Mouse (Mus musculus) MEL (cell line): ENCODE data around the gene Thoc5. TPM values are rescaled to one million over a fixed set of nuclear protein-coding genes. Genes with fewer than 3 reads are reported as not detected.

Experiments used
- DNase-seq: peaks from one replicate; pipeline ENCODE4 v3.0.0; 2011; ENCODE audit warnings: low read depth, low spot score
- H3K27ac ChIP-seq: 2 replicates; pipeline ENCODE4 v1.5.1; 2012; ENCODE audit warnings: low read depth, mild to moderate bottlenecking, control low read depth, low read length, moderate library complexity; ENCODE audit not compliant: control insufficient read depth
- H3K27me3 ChIP-seq, 2 experiments: fragments of 150-350 bp in 1 of 2; sonication (generic) in 1 of 2; 2 replicates each; pipeline ENCODE4 v1.6.1; 2012; ENCODE audit warnings: low read length in 2 of 2, mild to moderate bottlenecking in 2 of 2, improper control_type of control experiment in 1 of 2, moderate library complexity in 1 of 2; ENCODE audit not compliant: insufficient read depth in 2 of 2, control insufficient read depth in 1 of 2
- H3K36me3 ChIP-seq, 2 experiments: 2 replicates each; pipeline ENCODE4 v1.6.1; 2012 to 2014; ENCODE audit warnings: low read length in 2 of 2, improper control_type of control experiment in 1 of 2, inconsistent platforms in 1 of 2, mild to moderate bottlenecking in 1 of 2; ENCODE audit not compliant: insufficient read depth in 2 of 2, control insufficient read depth in 1 of 2
- H3K4me1 ChIP-seq, 2 experiments: fragments of 150-350 bp in 1 of 2; sonication (generic) in 1 of 2; 2 replicates each; pipeline ENCODE4 v1.6.1; 2012; ENCODE audit warnings: low read length in 2 of 2, improper control_type of control experiment in 1 of 2, mild to moderate bottlenecking in 1 of 2; ENCODE audit not compliant: insufficient read depth in 2 of 2, control insufficient read depth in 1 of 2
- H3K4me3 ChIP-seq, 2 experiments: fragments of 150-350 bp in 1 of 2; sonication (generic) in 1 of 2; 2 replicates each; pipeline ENCODE4 v1.5.1; 2012; ENCODE audit warnings: low read depth in 2 of 2, low read length in 2 of 2, mild to moderate bottlenecking in 2 of 2, moderate library complexity in 2 of 2, control low read depth in 1 of 2, improper control_type of control experiment in 1 of 2; ENCODE audit not compliant: control insufficient read depth in 1 of 2, insufficient read depth in 1 of 2
- H3K79me2 ChIP-seq: 2 replicates; pipeline ENCODE4 v1.6.1; 2012; ENCODE audit warnings: mild to moderate bottlenecking, low read length, moderate library complexity; ENCODE audit not compliant: control insufficient read depth, poor library complexity, insufficient read depth
- H3K9ac ChIP-seq: 2 replicates; pipeline ENCODE4 v1.6.1; 2012; ENCODE audit warnings: low read depth, mild to moderate bottlenecking, control low read depth, low read length, moderate library complexity; ENCODE audit not compliant: control insufficient read depth, poor library complexity, severe bottlenecking
- H3K9me3 ChIP-seq: fragments of 150-350 bp; sonication (generic); replicated peaks from 2 replicates; pipeline ENCODE4 v1.6.1; 2012; ENCODE audit warnings: mild to moderate bottlenecking, low read length, improper control_type of control experiment, moderate library complexity; ENCODE audit not compliant: insufficient read depth
- BHLHE40 ChIP-seq: IDR thresholded peaks from 2 replicates; pipeline ENCODE4 v1.6.1; 2012; ENCODE audit warnings: low read depth, mild to moderate bottlenecking, inconsistent platforms, low read length, improper control_type of control experiment, borderline replicate concordance
- CHD1 ChIP-seq: IDR thresholded peaks from 2 replicates; pipeline ENCODE4 v1.6.1; 2012; ENCODE audit warnings: low read depth, mild to moderate bottlenecking, inconsistent platforms, low read length, improper control_type of control experiment
- CTCF ChIP-seq, 3 experiments: IDR thresholded peaks in 2 of 3; conservative IDR thresholded peaks in 1 of 3; 2 replicates each; pipeline ENCODE4 v1.5.1; 2011 to 2012; ENCODE audit warnings: low read length in 3 of 3, low read depth in 2 of 3, mild to moderate bottlenecking in 2 of 3, improper control_type of control experiment in 1 of 3, inconsistent platforms in 1 of 3, mixed read lengths in 1 of 3, moderate library complexity in 1 of 3; ENCODE audit not compliant: control insufficient read depth in 1 of 3, insufficient read depth in 1 of 3, poor library complexity in 1 of 3, severe bottlenecking in 1 of 3
- E2F4 ChIP-seq: IDR thresholded peaks from 2 replicates; pipeline ENCODE4 v1.6.1; 2011; ENCODE audit warnings: low read depth, low read length, improper control_type of control experiment, borderline replicate concordance
- ELF1 ChIP-seq: IDR thresholded peaks from 2 replicates; pipeline ENCODE4 v1.6.1; 2014; ENCODE audit warnings: low read depth, mild to moderate bottlenecking, inconsistent platforms, low read length, improper control_type of control experiment, moderate library complexity
- ETS1 ChIP-seq: IDR thresholded peaks from 2 replicates; pipeline ENCODE4 v1.6.1; 2012; ENCODE audit warnings: low read depth, mild to moderate bottlenecking, inconsistent platforms, low read length, improper control_type of control experiment, moderate library complexity
- GATA1 ChIP-seq: IDR thresholded peaks from 2 replicates; pipeline ENCODE4 v1.6.1; 2011; ENCODE audit warnings: low read depth, low read length, improper control_type of control experiment
- HCFC1 ChIP-seq: IDR thresholded peaks from 2 replicates; pipeline ENCODE4 v1.6.1; 2012; ENCODE audit warnings: low read depth, mild to moderate bottlenecking, inconsistent platforms, low read length, improper control_type of control experiment, moderate library complexity
- JUND ChIP-seq: IDR thresholded peaks from 2 replicates; pipeline ENCODE4 v1.6.1; 2011; ENCODE audit warnings: low read depth, mild to moderate bottlenecking, improper control_type of control experiment, low read length
- MAFK ChIP-seq: IDR thresholded peaks from 2 replicates; pipeline ENCODE4 v1.6.1; 2011; ENCODE audit warnings: low read depth, mild to moderate bottlenecking, low read length, improper control_type of control experiment, borderline replicate concordance
- MAX ChIP-seq: IDR thresholded peaks from 2 replicates; pipeline ENCODE4 v1.6.1; 2011; ENCODE audit warnings: low read length, improper control_type of control experiment
- MEF2A ChIP-seq: IDR thresholded peaks from 2 replicates; pipeline ENCODE4 v1.6.1; 2014; ENCODE audit warnings: low read depth, mild to moderate bottlenecking, inconsistent platforms, low read length, improper control_type of control experiment; ENCODE audit not compliant: poor library complexity, insufficient replicate concordance, severe bottlenecking; ENCODE audit errors: extremely low read depth
- MXI1 ChIP-seq: IDR thresholded peaks from 2 replicates; pipeline ENCODE4 v1.6.1; 2011; ENCODE audit warnings: mild to moderate bottlenecking, low read depth, low read length, improper control_type of control experiment
- NELFE ChIP-seq: IDR thresholded peaks from 2 replicates; pipeline ENCODE4 v1.6.1; 2011; ENCODE audit warnings: low read depth, low read length, improper control_type of control experiment
- NRF1 ChIP-seq: IDR thresholded peaks from 2 replicates; pipeline ENCODE4 v1.6.1; 2014; ENCODE audit warnings: low read depth, mild to moderate bottlenecking, inconsistent platforms, low read length, improper control_type of control experiment, moderate library complexity; ENCODE audit not compliant: poor library complexity, insufficient read depth, severe bottlenecking
- POLR2A ChIP-seq, 2 experiments: IDR thresholded peaks; 2 replicates each; pipeline ENCODE4 v1.6.1; 2011 to 2012; ENCODE audit warnings: low read length in 2 of 2, mild to moderate bottlenecking in 2 of 2, control low read depth in 1 of 2, improper control_type of control experiment in 1 of 2, low read depth in 1 of 2, moderate library complexity in 1 of 2; ENCODE audit not compliant: control insufficient read depth in 1 of 2, insufficient read depth in 1 of 2, poor library complexity in 1 of 2
- RAD21 ChIP-seq: IDR thresholded peaks from 2 replicates; pipeline ENCODE4 v1.6.1; 2011; ENCODE audit warnings: mild to moderate bottlenecking, low read depth, low read length, improper control_type of control experiment
- RCOR1 ChIP-seq: IDR thresholded peaks from 2 replicates; pipeline ENCODE4 v1.6.1; 2012; ENCODE audit warnings: low read depth, mild to moderate bottlenecking, inconsistent platforms, low read length, improper control_type of control experiment
- SIN3A ChIP-seq: IDR thresholded peaks from 2 replicates; pipeline ENCODE4 v1.6.1; 2012; ENCODE audit warnings: low read length, improper control_type of control experiment, inconsistent platforms
- SMC3 ChIP-seq: IDR thresholded peaks from 2 replicates; pipeline ENCODE4 v1.6.1; 2011; ENCODE audit warnings: low read depth, low read length, improper control_type of control experiment
- TAL1 ChIP-seq: IDR thresholded peaks from 2 replicates; pipeline ENCODE4 v1.6.1; 2012; ENCODE audit warnings: mild to moderate bottlenecking, inconsistent platforms, low read length, moderate library complexity, mixed read lengths
- UBTF ChIP-seq: IDR thresholded peaks from 2 replicates; pipeline ENCODE4 v1.6.1; 2012; ENCODE audit warnings: low read depth, mild to moderate bottlenecking, inconsistent platforms, low read length, improper control_type of control experiment, moderate library complexity, borderline replicate concordance; ENCODE audit not compliant: insufficient read depth
- USF1 ChIP-seq: IDR thresholded peaks from 2 replicates; pipeline ENCODE4 v1.6.1; 2014; ENCODE audit warnings: low read depth, mild to moderate bottlenecking, inconsistent platforms, low read length, improper control_type of control experiment, moderate library complexity
- ZC3H11A ChIP-seq: IDR thresholded peaks from 2 replicates; pipeline ENCODE4 v1.6.1; 2012; ENCODE audit warnings: low read depth, mild to moderate bottlenecking, inconsistent platforms, low read length, improper control_type of control experiment
- ZKSCAN1 ChIP-seq: IDR thresholded peaks from 2 replicates; pipeline ENCODE4 v1.6.1; 2012; ENCODE audit warnings: low read depth, mild to moderate bottlenecking, inconsistent platforms, low read length, improper control_type of control experiment, moderate library complexity
- ZMIZ1 ChIP-seq: IDR thresholded peaks from 2 replicates; pipeline ENCODE4 v1.6.1; 2012; ENCODE audit warnings: low read depth, mild to moderate bottlenecking, inconsistent platforms, low read length, improper control_type of control experiment, moderate library complexity
- ZNF384 ChIP-seq: IDR thresholded peaks from 2 replicates; pipeline ENCODE4 v1.6.1; 2012; ENCODE audit warnings: low read depth, mild to moderate bottlenecking, inconsistent platforms, low read length, improper control_type of control experiment
- polyA plus RNA-seq, 2 experiments: library from polyadenylated mRNA; stranded (reverse) in 1 of 2; unstranded in 1 of 2; fragments of >175 nt in 1 of 2; fragments of >200 nt in 1 of 2; gene quantifications; 2 replicates each; pipeline versions ENCODE4 v1.2.1 to v1.2.4; 2012; ENCODE audit warnings: low replicate concordance in 2 of 2, low read depth in 1 of 2; ENCODE audit not compliant: insufficient read length in 2 of 2, insufficient read depth in 1 of 2, missing spikeins in 1 of 2
- total RNA-seq: library from RNA; depleted of rRNA; stranded (reverse); fragments of 300-350 nt; gene quantifications from 2 replicates; pipeline ENCODE4 v1.2.3, GENCODE M21; 2012

The Thoc5 gene
- total and polyA plus RNA-seq, 3 experiments, result 69.1 to 80.4 (median 72.0) TPM

DNA sequence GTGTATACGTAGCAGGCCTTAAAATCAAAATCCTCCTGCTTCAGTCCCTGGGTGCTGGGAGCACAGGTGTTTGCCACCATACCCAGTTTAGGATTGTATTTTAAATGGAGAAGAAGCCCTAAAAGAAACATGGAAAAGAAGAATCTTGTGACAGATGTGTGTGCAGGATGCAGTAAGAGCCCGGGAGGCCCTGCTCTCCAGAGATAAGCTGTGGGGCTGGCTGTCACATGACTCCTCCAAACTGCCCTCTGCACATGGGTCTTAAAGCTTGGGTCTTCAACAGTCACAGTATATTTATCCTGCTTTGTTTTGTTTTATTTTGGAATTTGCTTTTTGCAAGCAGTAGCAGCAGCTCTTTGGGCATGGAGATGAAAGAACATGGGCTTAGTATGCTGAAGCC, 72.4 kb downstream of the Thoc5 start (continued):
- peak; percentile 96 for TF ChIP-seq USF1
- TF ChIP-seq, all 39 proteins: peak for 18

DNA sequence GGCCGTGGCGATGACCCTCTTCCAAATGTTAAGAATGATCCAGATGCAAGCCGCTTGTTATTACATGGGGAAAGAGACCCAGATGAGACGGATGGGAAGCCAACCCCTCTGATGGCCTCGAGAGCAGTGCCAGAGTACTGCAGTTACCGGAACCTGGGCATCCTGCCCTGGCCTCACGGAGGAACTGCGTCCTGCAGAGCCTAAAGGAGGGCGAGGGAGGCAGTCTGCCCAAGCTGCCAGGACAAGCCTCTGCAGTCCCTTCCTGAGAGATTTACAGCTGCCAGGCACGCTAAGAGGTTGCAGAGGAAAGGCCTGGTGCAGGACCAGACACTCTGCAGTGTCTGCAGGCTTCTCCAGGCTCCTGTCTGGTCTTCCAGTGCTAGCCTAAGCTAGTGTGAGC, 73.3 kb downstream of the Thoc5 start:
- H3K9ac ChIP-seq, result no peak overlapping the region
- H3K27ac ChIP-seq, result no peak overlapping the region
- peaks cover 18 to 29% of the 10 kb centered on the region in 2 experiments for H3K4me1 ChIP-seq

DNA sequence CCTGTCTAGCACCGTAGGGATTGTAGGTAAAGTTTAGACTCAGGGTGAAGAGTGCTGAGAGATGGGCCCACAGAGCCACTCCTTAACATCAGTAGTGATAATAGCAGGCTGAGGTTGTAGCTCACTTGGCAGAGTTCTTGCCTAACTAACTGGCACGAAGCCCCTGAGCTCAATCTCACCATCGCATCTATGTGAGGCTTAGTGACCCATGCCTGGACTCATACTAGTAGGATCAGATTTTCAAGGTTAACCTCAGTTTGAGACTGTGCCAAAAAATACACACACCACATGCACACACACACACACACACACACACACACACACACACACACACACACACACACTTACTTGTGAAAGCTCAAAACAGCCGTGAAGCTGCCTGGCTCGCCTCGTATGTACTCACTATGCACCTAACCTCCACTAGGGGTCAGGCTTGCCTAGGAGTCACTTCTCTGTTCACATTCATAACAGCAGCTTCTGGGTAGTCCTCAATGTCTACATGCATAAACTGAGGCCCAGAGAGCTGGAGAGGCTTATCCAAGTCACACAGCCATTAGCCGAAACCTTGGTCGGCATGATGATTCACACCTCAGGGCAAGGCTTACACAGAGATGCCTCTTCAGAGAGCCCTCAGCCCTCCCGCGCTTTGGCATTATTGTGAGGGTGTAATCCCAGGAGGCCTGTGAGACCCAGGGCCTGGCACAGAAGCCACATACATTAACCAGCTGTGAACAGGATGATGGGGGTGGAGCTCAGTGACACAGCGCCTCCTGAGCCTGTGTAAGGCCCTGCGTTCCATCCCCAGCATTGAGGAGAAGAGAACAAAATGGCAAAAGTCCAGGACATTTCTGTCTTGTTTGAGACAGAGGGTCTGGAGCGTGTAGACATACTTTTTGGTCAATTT, 78.1 kb downstream of the Thoc5 start:
- Histone ChIP-seq H3K79me2 (no peaks in the 10 kb centered on the region), H3K9ac (peak overlapping the region; percentile 68), H3K9me3 (no peaks in the 10 kb centered on the region), H3K36me3 (peaks cover 0 to 14% of the 10 kb centered on the region in 2 experiments; a peak in 2 of 4 replicates), H3K27ac (peak overlapping the region; percentile 96), H3K4me1 (peaks cover 8 to 27% of the 10 kb centered on the region in 2 experiments), H3K4me3 (peak overlapping the region; percentile 36 to 39), H3K27me3 (no peaks in the 10 kb centered on the region)
- DNase-seq, result peak; percentile 98
- no peak for TF ChIP-seq NRF1
- peak; percentile 83 to 91 (median 85) for TF ChIP-seq CTCF (IDR thresholded peaks at IDR 0.05 in 2 of 3, conservative IDR thresholded peaks at IDR 0.05 in 1 of 3; ENCODE audit: control insufficient read depth in 1 of 3, insufficient read depth in 1 of 3, low read depth in 2 of 3, low read length in 3 of 3, poor library complexity in 1 of 3, severe bottlenecking in 1 of 3)
- TF ChIP-seq JUND, result no peak
- peak; percentile 49 for TF ChIP-seq TAL1
- TF ChIP-seq UBTF, result no peak
- TF ChIP-seq MAFK, result no peak
- TF ChIP-seq BHLHE40, result no peak
- TF ChIP-seq RCOR1, result peak; percentile 61
- peak; percentile 54; the same call in 1 of the 2 replicates for TF ChIP-seq SIN3A
- TF ChIP-seq SMC3, result peak; percentile 71
- TF ChIP-seq POLR2A (IDR thresholded peaks at IDR 0.05; ENCODE audit: control insufficient read depth in 1 of 2, insufficient read depth in 1 of 2, low read depth in 1 of 2, low read length in 2 of 2, poor library complexity in 1 of 2), result peak in 1 of 2 experiments; percentile 45; a peak in 1 of 4 replicates
- 0 out of 2 replicates have a peak, but pooled peaks have one; percentile 37 for TF ChIP-seq CHD1
- TF ChIP-seq GATA1, result no peak; the same call in none of the 2 replicates
- no peak for TF ChIP-seq ELF1
- peak; percentile 34; the same call in 1 of the 2 replicates for TF ChIP-seq NELFE
- TF ChIP-seq MXI1, result peak; percentile 77
- no peak; the same call in 1 of the 2 replicates for TF ChIP-seq HCFC1
- TF ChIP-seq MEF2A, result no peak
- no peak for TF ChIP-seq ZMIZ1
- no peak for TF ChIP-seq ZKSCAN1
- TF ChIP-seq RAD21, result peak; percentile 82
- TF ChIP-seq ZNF384, result 0 out of 2 replicates have a peak, but pooled peaks have one; percentile 23
- peak; percentile 50 for TF ChIP-seq ZC3H11A
- peak; percentile 9; the same call in 1 of the 2 replicates for TF ChIP-seq MAX

More for the DNA sequence above, 73.3 kb downstream of the Thoc5 start:
- Histone ChIP-seq H3K36me3 (peaks cover 0 to 22% of the 10 kb centered on the region in 2 experiments; a peak in 2 of 4 replicates), H3K4me3 (no peak overlapping the region), H3K9me3 (no peaks in the 10 kb centered on the region), H3K79me2 (no peaks in the 10 kb centered on the region)
- no peak for DNase-seq
- TF ChIP-seq ETS1, result no peak
- no peak for TF ChIP-seq CHD1
- no peak for TF ChIP-seq E2F4
- no peak for TF ChIP-seq SMC3
- TF ChIP-seq, all 39 proteins: peak for 0
- H3K27me3 ChIP-seq, result no peaks in the 10 kb centered on the region
